Mouse (Mus musculus) C2C12 (cell line): ENCODE measurements around the gene Ap2s1. TPM values are rescaled to one million over a fixed set of nuclear protein-coding genes. Genes with fewer than 3 reads are reported as not detected.

Experiments used
- H3K27me3 ChIP-seq: one replicate; pipeline ENCODE4 v1.6.1; 2011; ENCODE audit not compliant: control insufficient read depth, insufficient read depth, insufficient read length
- H3K36me3 ChIP-seq: one replicate; pipeline ENCODE4 v1.6.1; 2011; ENCODE audit not compliant: control insufficient read depth, insufficient read depth
- H3K4me3 ChIP-seq: one replicate; pipeline ENCODE4 v1.5.1; 2011; ENCODE audit warnings: mild to moderate bottlenecking, control low read depth; ENCODE audit not compliant: poor library complexity, insufficient read depth, severe bottlenecking
- H3K79me2 ChIP-seq: one replicate; pipeline ENCODE4 v1.6.1; 2011; ENCODE audit not compliant: control insufficient read depth, insufficient read depth
- H3K79me3 ChIP-seq: one replicate; pipeline ENCODE4 v1.6.1; 2011; ENCODE audit warnings: low read depth, control low read depth
- H3ac ChIP-seq: one replicate; pipeline ENCODE3; 2011; ENCODE audit warnings: low read depth; ENCODE audit not compliant: control insufficient read depth, insufficient read length
- CEBPB ChIP-seq: IDR thresholded peaks from one replicate; pipeline ENCODE4 v1.6.1; 2011; ENCODE audit warnings: low read depth, mild to moderate bottlenecking, control low read depth, moderate library complexity
- CTCF ChIP-seq: IDR thresholded peaks from one replicate; pipeline ENCODE4 v1.5.1; 2011; ENCODE audit not compliant: control insufficient read depth, insufficient read depth, insufficient read length
- FOSL1 ChIP-seq: IDR thresholded peaks from one replicate; pipeline ENCODE4 v1.8.0; 2011; ENCODE audit warnings: mild to moderate bottlenecking, low read length; ENCODE audit not compliant: poor library complexity, insufficient read depth, severe bottlenecking
- MAX ChIP-seq: IDR thresholded peaks from one replicate; pipeline ENCODE4 v1.6.1; 2011; ENCODE audit warnings: mild to moderate bottlenecking, control low read depth
- MYOD1 ChIP-seq: IDR thresholded peaks from one replicate; pipeline ENCODE4 v1.6.1; 2011; ENCODE audit warnings: low read depth; ENCODE audit not compliant: control insufficient read depth, insufficient read length
- MYOG ChIP-seq: IDR thresholded peaks from one replicate; pipeline ENCODE4 v1.6.1; 2011; ENCODE audit not compliant: control insufficient read depth, insufficient read length; ENCODE audit errors: extremely low read depth
- USF1 ChIP-seq: IDR thresholded peaks from one replicate; pipeline ENCODE4 v1.6.1; 2011; ENCODE audit warnings: low read depth, mild to moderate bottlenecking, control low read depth, moderate library complexity
- polyA plus RNA-seq: library from polyadenylated mRNA; unstranded; fragments of >200 nt; fragmentation: generic; extraction: Trizol; gene quantifications from one replicate; pipeline ENCODE4 v1.2.1, GENCODE M21; 2012; ENCODE audit warnings: missing spikeins

The Ap2s1 gene
- polyA plus RNA-seq, 1 experiment: 301 TPM

GRCm38 (mm10) chr7:16745373-16745772 lies 7.2 kb downstream of the Ap2s1 start:
- Histone ChIP-seq H3K27me3 (no peaks in the 10 kb centered on the region), H3K79me3 (peaks cover 3% of the 10 kb centered on the region), H3ac (no peak overlapping the region), H3K36me3 (peaks cover 7% of the 10 kb centered on the region), H3K79me2 (peaks cover 9% of the 10 kb centered on the region), H3K4me3 (no peak overlapping the region)
- TF ChIP-seq CEBPB (no peak), MYOG (no peak), USF1 (no peak), MYOD1 (no peak), MAX (no peak), CTCF (no peak)

- Histone ChIP-seq H3K27me3 (no peaks in the 10 kb centered on the region), H3K79me3 (no peaks in the 10 kb centered on the region), H3ac (no peak overlapping the region), H3K79me2 (peaks cover 2% of the 10 kb centered on the region), H3K36me3 (peaks cover 7% of the 10 kb centered on the region), H3K4me3 (no peak overlapping the region)
- no peak for TF ChIP-seq MAX
- TF ChIP-seq CTCF: peak; percentile 24
Observed at GRCm38 (mm10) chr7:16746093-16746492, 7.9 kb downstream of the Ap2s1 start.

GRCm38 (mm10) chr7:16747656-16748055 lies 9.4 kb downstream of the Ap2s1 start:
- Histone ChIP-seq H3ac (no peak overlapping the region), H3K79me2 (no peaks in the 10 kb centered on the region), H3K79me3 (no peaks in the 10 kb centered on the region), H3K36me3 (peaks cover 7% of the 10 kb centered on the region), H3K4me3 (no peak overlapping the region), H3K27me3 (no peaks in the 10 kb centered on the region)
- TF ChIP-seq USF1: no peak
- no peak for TF ChIP-seq FOSL1
- no peak for TF ChIP-seq CTCF
- no peak for TF ChIP-seq MAX
- TF ChIP-seq MYOD1: no peak
- TF ChIP-seq MYOG: no peak

- Histone ChIP-seq H3K27me3 (no peaks in the 10 kb centered on the region), H3K36me3 (no peaks in the 10 kb centered on the region), H3ac (no peak overlapping the region), H3K79me2 (no peaks in the 10 kb centered on the region), H3K4me3 (no peak overlapping the region), H3K79me3 (no peaks in the 10 kb centered on the region)
- TF ChIP-seq MYOG (no peak), CTCF (no peak), USF1 (no peak), CEBPB (no peak), MYOD1 (no peak), MAX (no peak), FOSL1 (no peak)
Observed at GRCm38 (mm10) chr7:16752016-16752415, 13.8 kb downstream of the Ap2s1 start.

GRCm38 (mm10) chr7:16755362-16756017 lies 17.3 kb downstream of the Ap2s1 start:
- no peak overlapping the region for H3K4me3 ChIP-seq
- no peak for TF ChIP-seq CEBPB
- no peak for TF ChIP-seq MAX
- no peak for TF ChIP-seq MYOG
- no peak for TF ChIP-seq FOSL1
- no peak for TF ChIP-seq USF1
- no peak for TF ChIP-seq CTCF
- TF ChIP-seq MYOD1: no peak

GRCm38 (mm10) chr7:16758872-16759574 lies 20.8 kb downstream of the Ap2s1 start:
- H3K79me3 ChIP-seq: no peaks in the 10 kb centered on the region
- H3K79me2 ChIP-seq: no peaks in the 10 kb centered on the region
- no peak overlapping the region for H3ac ChIP-seq
- no peaks in the 10 kb centered on the region for H3K36me3 ChIP-seq
- H3K4me3 ChIP-seq: no peak overlapping the region
- TF ChIP-seq MAX (no peak), CEBPB (no peak), FOSL1 (no peak), USF1 (no peak), MYOD1 (no peak), CTCF (no peak), MYOG (no peak)
- H3K27me3 ChIP-seq: no peaks in the 10 kb centered on the region

More at GRCm38 (mm10) chr7:16755362-16756017, 17.3 kb downstream of the Ap2s1 start:
- Histone ChIP-seq H3K79me2 (no peaks in the 10 kb centered on the region), H3K79me3 (no peaks in the 10 kb centered on the region), H3K27me3 (no peaks in the 10 kb centered on the region), H3K36me3 (no peaks in the 10 kb centered on the region), H3ac (no peak overlapping the region)
